Mouse (Mus musculus) G1E (cell line): ENCODE data around the gene Rasal1.

Experiments
- CTCF ChIP-seq: IDR thresholded peaks from 2 replicates; pipeline ENCODE4 v1.5.1; 2012; ENCODE audit warnings: low read depth, low read length, inconsistent platforms, mixed read lengths
- GATA2 ChIP-seq: IDR thresholded peaks from 2 replicates; pipeline ENCODE4 v1.6.1; 2012; ENCODE audit warnings: low read depth, low read length, inconsistent platforms, borderline replicate concordance

DNA sequence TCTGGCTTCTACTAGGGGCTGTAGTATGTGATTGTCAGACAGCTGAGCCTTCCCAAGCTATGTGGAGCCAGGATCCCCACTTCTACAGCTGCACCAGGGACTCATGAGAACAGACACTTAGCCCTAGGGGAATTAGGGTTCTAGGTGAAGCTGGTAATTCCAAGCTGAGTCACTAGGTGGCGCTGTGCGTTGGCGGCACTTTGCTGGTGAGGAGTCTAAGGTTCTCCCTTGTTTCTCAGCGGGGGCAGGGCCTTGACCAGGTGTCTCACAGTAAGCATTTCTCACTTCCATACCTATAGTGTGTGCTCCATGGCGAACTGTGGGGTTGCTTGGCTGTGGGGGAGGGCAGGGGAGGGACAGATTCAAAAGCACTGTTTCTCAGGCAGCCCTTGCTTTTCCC lies 29.4 kb upstream of the Rasal1 start:
- TF ChIP-seq CTCF (peak; percentile 97), GATA2 (no peak)
